8 mouse cellular contexts compared by ENCODE assay signal in the genomic region with DNA sequence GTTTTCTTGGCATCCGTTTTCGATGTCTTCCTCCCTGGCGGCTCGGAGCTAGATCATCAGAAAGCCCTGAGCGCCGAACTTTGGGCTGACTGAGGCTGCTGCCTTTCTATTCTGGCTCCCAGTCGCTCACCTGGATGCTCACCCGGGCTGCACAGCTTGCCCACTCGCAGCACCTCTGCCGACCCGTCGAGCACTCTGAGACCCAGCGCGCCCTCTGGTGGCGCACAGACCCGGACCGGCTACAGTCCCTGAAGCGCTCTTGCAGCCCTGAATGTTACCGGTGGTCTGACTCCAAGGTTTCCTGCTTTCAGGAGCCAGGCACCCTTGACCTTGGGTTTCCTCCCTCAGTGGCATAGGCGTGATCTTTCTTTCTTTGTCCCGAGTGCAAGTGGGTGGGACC. TPM values are rescaled to one million over a fixed set of nuclear protein-coding genes. Genes with fewer than 3 reads are reported as not detected.
DNase-seq lines count a peak whose midpoint lies in the region; ATAC-seq and TF ChIP-seq lines count a peak whose summit lies in the region.

No protein-coding gene starts in this region.

- no peak for ATAC-seq in intestine, postnatal 0 days
- ATAC-seq in erythroid progenitor cell, adult 5-6 weeks (replicated peaks; ENCODE audit: low FRiP score, poor library complexity, severe bottlenecking), result no peak

- no peak overlapping the region for H3K27ac ChIP-seq in cortical plate, adult 2 months (ENCODE audit: insufficient read depth, low read length)
- no peak overlapping the region for H3K27ac ChIP-seq in intestine, postnatal 0 days (ENCODE audit: low read depth, low read length)
- H3K27ac ChIP-seq in midbrain, embryonic 10.5 days (replicated peaks), result no peak overlapping the region

- no peak overlapping the region for H3K9ac ChIP-seq in intestine, postnatal 0 days (ENCODE audit: low read depth, low read length)

- no peak for TF ChIP-seq POLR2A in cortical plate, adult 2 months (IDR thresholded peaks at IDR 0.05; ENCODE audit: extremely low read depth, insufficient read depth, low read length)

- peak; percentile 94 for DNase-seq in ZHBTc4 (ENCODE audit: low read depth, low spot score)
- DNase-seq in gastrocnemius, postnatal 4 days (ENCODE audit: low spot score in 2 of 2), result peak; percentile 59 to 78
- peak; percentile 50 to 60 for DNase-seq in left cerebral cortex, postnatal 36 days (ENCODE audit: low spot score in 2 of 2)
- DNase-seq in midbrain, embryonic 10.5 days (ENCODE audit: low spot score), result peak; percentile 77
- peak; percentile 25 for DNase-seq in skeletal muscle tissue, adult 2 months (ENCODE audit: low read depth, low spot score)

- TF ChIP-seq CTCF in cortical plate, adult 2 months (IDR thresholded peaks at IDR 0.05; ENCODE audit: extremely low read depth, insufficient read depth, low read length), result peak; percentile 67
- TF ChIP-seq CTCF in intestine, postnatal 0 days (IDR thresholded peaks at IDR 0.05; ENCODE audit: low read depth), result peak; percentile 91

- no peak overlapping the region for H3K4me3 ChIP-seq in cortical plate, adult 2 months (ENCODE audit: insufficient read depth, low read length)
- peak overlapping the region; percentile 25 for H3K4me3 ChIP-seq in intestine, postnatal 0 days (ENCODE audit: low read depth, low read length)
- H3K4me3 ChIP-seq in midbrain, embryonic 10.5 days, result no peak overlapping the region

- H3K4me1 ChIP-seq in cortical plate, adult 2 months (ENCODE audit: control insufficient read depth, insufficient read depth, low read length), result no peaks in the 10 kb centered on the region
- H3K4me1 ChIP-seq in intestine, postnatal 0 days (replicated peaks; ENCODE audit: control insufficient read depth, insufficient read depth, low read length), result no peaks in the 10 kb centered on the region
- peaks cover 13% of the 10 kb centered on the region for H3K4me1 ChIP-seq in midbrain, embryonic 10.5 days

- intact Hi-C loops in left cerebral cortex, postnatal 36 days (cut with DNase I), result loop anchor here (1.0 kb wide), 1 partner anchor 269 kb away; no protein-coding TSS in a partner anchor

- no peaks in the 10 kb centered on the region for H3K36me3 ChIP-seq in intestine, postnatal 0 days (ENCODE audit: control insufficient read depth, insufficient read depth)
- H3K36me3 ChIP-seq in midbrain, embryonic 10.5 days, result no peaks in the 10 kb centered on the region

- no peaks in the 10 kb centered on the region for H3K9me3 ChIP-seq in intestine, postnatal 0 days (ENCODE audit: control insufficient read depth)
- H3K9me3 ChIP-seq in midbrain, embryonic 10.5 days (replicated peaks), result no peaks in the 10 kb centered on the region

- 7% methylated on average over 21 of the region's 21 CpGs for WGBS in intestine, postnatal 0 days
- WGBS in midbrain, embryonic 10.5 days, result 6% methylated on average over 21 of the region's 21 CpGs

- peak overlapping the region; percentile 58 for H3K4me2 ChIP-seq in intestine, postnatal 0 days (replicated peaks; ENCODE audit: low read depth)

- H3K27me3 ChIP-seq in intestine, postnatal 0 days (replicated peaks; ENCODE audit: control insufficient read depth, insufficient read depth, low read length), result peaks cover 10% of the 10 kb centered on the region; the same call in 1 of the 2 replicates
- H3K27me3 ChIP-seq in midbrain, embryonic 10.5 days (ENCODE audit: low read depth, poor library complexity, severe bottlenecking), result peaks cover 42% of the 10 kb centered on the region

RNA-seq across cellular contexts. Expression of a gene that starts 41.8 kb away (rescaled TPM):
- 1.2 and 1.3 TPM in 2 replicates for polyA plus RNA-seq in cortical plate, adult 2 months (2012; rRNA removed)
- 1 to 10 TPM; 2.5 to 3.4 TPM for total RNA-seq in gastrocnemius, postnatal 4 days (2021)
- 0.41 and 0.42 TPM in 2 replicates for polyA plus RNA-seq in intestine, postnatal 0 days (2015; fragmentation: Nextera tagmentation; extraction: Ambion mirVana)
- 1 to 10 TPM; 1.7 to 2.3 TPM for total RNA-seq in left cerebral cortex, postnatal 36 days (2021)
- polyA plus RNA-seq in midbrain, embryonic 10.5 days (2016; fragmentation: Nextera tagmentation; extraction: Ambion mirVana), result 0.28 and 0.47 TPM in 2 replicates
- total RNA-seq in erythroid progenitor cell, adult 5-6 weeks (2015; ENCODE audit: low replicate concordance), result not detected in 2 replicates
- total RNA-seq in erythroid progenitor cell, adult 5-6 weeks (2017; ENCODE audit: low replicate concordance), result not detected in 2 replicates

Comparison
In these comparisons a context has a peak if more than half of its experiments do, and no peak if none do; other contexts are left out.
1. DNase-seq: peak in every context shown above with its lines; median percentile 94 in ZHBTc4; 77 in midbrain, embryonic 10.5 days; 68 in gastrocnemius, postnatal 4 days; 55 in left cerebral cortex, postnatal 36 days; 25 in skeletal muscle tissue, adult 2 months.